Mouse (Mus musculus) heart, adult 11 months (tissue): Measurements from ENCODE around the gene Myo3a.
A peak's percentile ranks its signal among the peaks of the same experiment; 100 is the strongest.
"Not testable (repeated sequence)": the region's sequence is repeated elsewhere in the genome, so short reads cannot be mapped to it uniquely, and the experiment has no call there.

ENCODE experiments used
- DNase-seq: peaks from one replicate; pipeline ENCODE4 v3.0.0; 2022

Myo3a gene

DNA sequence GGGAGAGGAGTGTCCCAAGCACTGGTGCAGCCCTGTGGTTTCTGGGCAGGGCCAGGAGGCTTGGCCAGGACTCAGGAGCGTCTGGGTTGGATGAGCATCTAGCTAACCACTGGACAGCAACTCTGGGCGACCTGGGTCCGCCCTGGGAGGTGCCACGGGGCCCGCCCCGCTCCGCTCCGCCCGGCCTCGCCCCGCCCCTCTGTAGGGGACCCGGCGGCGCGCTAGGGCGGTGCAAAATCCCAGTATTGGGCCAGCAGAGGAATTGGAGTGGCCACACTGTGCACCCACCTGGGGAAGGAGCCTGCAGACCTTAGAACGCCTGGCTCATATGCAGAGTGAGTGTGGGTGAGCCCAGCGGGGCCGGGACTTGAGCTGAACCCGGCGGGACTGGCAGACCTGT, at the start of gene Myo3a:
Gene Myo3a (plus strand): TSS at position 196 of the 400 bp plus-strand sequence.
- DNase-seq, result no peak

GRCm38 (mm10) chr2:22250462-22250861, 23.2 kb downstream of the Myo3a start:
- DNase-seq, result no peak

GRCm38 (mm10) chr2:22251045-22251444, 23.7 kb downstream of the Myo3a start:
- DNase-seq, result no peak

- peak; percentile 65 for DNase-seq
Observed at GRCm38 (mm10) chr2:22255600-22255999, 28.3 kb downstream of the Myo3a start.

DNA sequence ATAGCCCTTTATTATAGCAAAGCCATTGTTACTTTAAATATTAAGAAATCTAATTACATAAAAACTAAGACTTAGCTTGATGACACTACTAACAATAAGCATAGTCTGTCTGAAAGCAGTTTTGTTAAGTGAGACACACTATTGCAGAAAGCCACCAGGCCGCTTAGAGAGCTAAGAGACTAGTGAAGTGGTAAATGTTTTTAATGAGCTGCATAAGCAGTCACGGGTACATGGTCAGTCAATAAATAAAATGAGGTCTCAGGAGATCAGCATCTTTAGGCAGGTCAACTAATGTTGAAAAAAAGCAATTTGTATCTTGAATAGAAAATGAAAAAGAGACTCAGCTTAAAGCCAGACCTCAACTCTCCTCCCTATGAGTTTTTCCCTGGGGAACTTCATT, 44.3 kb downstream of the Myo3a start:
- no peak for DNase-seq

- no peak for DNase-seq
Observed at GRCm38 (mm10) chr2:22285366-22285765, 58.1 kb downstream of the Myo3a start.

DNA sequence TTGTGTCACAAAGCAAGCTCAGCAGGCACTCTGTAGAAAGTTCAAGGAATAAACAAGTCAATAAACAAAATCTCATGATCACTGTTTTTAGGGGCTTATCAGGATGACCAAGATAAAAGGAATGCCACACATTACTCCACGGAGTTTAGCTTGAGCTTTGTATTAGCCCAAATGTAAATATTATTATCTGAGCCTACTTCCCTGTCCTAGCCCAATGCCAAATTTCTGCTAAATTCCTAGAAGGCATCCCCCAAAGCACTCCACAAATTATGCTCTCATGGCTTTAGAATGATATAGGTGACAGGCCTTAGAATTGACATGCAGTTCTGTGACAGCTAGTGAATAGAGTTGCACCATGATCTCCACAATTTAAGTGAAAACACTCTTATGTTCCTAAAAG, 58.5 kb downstream of the Myo3a start:
- no peak for DNase-seq

DNA sequence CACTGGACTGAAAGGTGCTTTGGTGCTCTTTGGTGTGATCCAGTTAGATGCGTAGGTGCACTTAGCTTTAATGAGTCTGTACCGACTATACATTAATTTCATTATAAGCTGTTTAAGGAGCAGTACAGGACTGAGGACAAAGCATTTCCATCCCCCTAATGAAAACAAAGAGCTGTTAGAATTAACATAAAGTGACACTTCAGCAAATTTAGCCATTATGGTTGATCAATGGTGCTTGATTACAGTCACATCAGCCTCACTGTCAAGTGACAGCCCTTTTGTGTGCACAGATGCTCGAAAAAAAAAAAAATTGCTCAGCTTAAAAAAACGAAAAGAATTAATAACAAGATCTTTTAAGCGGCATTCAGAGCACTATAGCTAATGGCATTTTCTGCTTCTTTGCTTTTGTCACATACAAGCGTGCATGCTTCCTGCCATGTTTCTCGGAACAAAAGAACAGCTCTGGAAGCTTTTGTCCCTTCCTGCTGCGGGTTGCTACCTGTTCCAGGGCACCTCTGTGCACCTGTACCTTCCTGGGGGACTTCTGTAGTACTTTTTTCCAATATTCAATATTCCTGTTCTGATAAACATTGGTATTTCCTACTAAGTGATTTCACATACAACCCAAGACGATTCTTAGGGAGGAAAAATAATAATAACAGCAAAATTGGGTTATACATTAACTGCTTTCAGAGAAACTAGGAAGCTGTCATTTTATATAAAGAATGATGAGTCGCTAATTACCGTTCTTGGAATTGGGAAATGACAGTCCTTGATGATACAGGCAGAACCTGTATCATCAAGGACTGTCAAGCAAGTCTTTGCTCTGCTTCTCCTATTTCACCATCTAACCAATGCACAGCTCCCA, 66.5 kb downstream of the Myo3a start:
- DNase-seq, result no peak

- no peak for DNase-seq
Observed at GRCm38 (mm10) chr2:22294447-22294738, 67.1 kb downstream of the Myo3a start.

DNA sequence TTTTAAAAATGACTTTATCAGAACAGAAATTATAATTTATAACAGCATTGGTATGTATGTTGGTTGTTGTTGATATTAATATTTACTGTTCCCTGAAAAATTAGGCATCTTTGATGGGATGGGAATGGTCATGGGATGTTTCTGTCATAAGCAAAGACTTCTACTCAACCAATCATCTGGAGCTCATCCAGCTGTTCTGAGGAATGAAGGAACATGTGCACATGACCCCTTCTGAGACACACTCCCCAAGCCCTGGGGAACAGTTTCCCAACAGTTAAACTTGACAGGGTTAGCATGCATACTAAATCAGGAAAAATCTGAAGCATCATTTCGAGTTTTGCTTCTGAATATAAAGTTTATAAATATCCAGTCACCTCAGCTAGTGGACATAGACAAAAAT, 70.6 kb downstream of the Myo3a start:
- DNase-seq, result no peak

DNA sequence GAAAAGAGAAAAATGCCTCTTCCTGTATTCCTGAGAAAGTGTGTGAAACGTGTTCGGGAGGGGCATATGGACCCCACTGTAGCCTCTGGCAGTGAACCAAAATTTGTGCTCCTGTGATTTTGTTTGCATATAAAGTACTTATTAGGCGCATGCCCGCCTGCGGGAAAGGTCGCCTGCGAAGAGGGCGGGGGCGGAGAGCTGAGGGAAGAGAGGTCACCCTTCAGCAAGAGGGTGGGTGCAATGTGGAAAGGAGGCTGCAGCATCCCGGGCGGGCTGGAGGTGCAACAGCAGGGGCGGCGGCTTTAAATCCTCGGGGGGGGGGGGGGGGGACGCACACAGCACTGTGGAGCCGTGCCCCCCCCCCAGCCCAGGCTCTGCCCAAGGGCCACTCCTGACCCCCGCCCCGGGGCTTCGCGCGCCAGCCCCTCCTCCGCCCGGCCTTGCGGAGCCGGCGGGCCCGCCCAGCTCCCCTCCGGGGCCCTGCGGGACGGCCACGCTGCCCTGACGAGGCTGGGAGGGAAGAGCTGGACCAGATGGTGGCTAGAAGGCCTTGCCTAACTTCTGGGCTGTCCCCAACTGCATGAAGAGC, 111.1 kb downstream of the Myo3a start:
- DNase-seq, result peak; percentile 90

- DNase-seq, result not testable (repeated sequence)
Observed at GRCm38 (mm10) chr2:22410511-22410910, 183.2 kb downstream of the Myo3a start.

DNA sequence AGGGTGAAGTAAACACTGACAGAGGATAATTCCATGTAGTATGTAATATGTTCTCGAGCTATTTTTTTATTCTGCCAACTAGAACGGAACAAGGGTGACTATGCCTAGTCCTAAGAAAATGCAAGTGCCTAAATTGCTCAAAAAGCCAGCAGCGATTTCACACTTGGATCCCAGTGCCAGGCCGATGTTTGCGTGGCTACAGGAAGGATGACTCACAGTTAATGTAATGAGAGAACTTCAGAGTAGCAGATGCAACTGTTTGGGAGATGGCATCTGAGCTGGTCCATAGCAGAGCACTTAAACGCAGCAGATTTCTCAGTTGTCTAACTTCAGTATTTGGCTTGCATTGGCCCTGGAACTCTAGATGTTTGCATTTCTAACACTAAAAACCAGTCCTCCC, 321.1 kb downstream of the Myo3a start:
- no peak for DNase-seq

DNA sequence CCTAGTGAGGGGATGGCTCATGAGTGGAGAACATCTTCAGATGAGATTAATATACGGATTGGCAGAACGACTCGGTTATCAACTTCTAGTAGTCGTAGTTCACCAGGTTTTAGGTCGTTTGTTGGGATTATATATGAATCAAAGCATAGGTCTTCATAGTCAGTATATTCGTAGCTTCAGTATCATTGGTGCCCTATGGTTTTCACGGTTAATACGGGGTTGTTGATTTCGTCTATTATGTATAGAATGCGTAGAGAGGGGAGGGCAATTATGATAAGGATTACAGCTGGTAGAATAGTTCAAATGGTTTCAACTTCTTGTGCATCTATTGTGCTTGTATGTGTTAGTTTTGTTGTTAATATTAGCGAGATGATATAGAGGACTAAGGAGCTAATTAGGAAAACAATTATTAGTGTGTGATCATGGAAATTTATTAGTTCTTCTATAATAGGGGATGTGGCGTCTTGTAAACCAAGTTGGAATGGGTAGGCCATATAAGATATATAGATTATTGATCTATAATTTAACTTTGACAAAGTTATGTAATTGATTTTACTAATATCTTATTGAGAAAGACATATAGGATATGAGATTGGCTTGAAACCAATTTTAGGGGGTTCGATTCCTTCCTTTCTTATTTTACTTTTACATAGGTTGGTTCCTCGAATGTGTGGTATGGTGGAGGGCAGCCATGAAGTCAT, 360.3 kb downstream of the Myo3a start:
- DNase-seq, result not testable (repeated sequence)

DNA sequence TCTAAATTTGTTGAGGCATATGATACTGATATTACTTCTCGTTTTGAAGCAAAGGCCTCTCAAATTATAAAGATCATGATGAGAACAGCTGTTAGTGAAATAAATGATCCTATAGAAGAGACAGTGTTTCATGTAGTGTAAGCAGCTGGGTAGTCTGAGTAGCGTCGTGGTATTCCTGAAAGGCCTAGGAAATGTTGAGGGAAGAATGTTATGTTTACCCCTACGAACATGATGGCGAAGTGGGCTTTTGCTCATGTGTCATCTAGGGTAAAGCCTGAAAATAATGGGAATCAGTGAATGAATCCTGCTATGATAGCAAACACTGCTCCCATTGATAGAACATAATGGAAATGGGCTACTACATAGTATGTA, 360.9 kb downstream of the Myo3a start:
- DNase-seq, result not testable (repeated sequence)

- not testable (repeated sequence) for DNase-seq
Observed at GRCm38 (mm10) chr2:22588673-22589381, 361.5 kb downstream of the Myo3a start.

- DNase-seq, result not testable (repeated sequence)
Observed at GRCm38 (mm10) chr2:22589382-22590205, 362.3 kb downstream of the Myo3a start.

- no peak for DNase-seq
Observed at GRCm38 (mm10) chr2:22590206-22590490, 362.8 kb downstream of the Myo3a start.

DNA sequence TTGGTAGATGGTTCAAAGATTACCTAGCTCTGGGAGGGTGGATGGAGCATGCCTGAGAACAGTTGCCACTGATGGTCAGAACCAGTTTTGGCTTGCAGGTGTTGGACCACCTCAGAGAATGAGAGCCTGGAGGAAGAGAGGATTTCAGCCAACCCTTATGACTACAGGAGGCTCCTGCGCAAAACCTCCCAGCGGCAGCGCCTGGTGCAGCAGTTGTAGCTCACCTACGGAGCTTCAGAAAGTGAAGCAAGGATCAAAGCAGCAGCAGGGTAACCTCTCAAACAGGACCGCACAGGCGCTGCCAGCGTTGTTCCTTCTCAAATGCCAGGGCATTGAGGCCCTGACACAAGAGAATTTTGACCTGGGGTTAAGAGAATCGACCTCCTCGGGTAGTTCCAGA, 390.6 kb downstream of the Myo3a start:
- no peak for DNase-seq

DNA sequence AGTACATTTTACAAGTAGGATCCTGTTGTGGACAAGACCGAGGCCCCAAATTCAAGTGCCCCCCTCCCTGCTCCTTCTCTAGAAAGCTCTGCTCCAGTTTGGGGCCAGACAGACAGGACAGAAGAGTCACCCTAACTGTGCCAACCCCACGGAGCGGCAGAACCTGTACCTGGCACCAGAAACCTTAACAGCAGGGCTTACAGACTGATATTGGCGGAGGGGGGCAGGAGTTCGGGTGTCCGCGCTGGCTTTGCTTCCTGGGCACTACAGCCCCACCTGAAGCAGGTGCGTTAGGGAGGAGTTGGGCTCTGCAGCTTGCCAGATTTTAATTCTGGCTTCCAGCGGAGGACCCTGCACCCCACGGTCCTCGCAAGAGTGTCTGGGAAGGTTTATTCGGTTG, 392.1 kb downstream of the Myo3a start:
- DNase-seq, result no peak

DNA sequence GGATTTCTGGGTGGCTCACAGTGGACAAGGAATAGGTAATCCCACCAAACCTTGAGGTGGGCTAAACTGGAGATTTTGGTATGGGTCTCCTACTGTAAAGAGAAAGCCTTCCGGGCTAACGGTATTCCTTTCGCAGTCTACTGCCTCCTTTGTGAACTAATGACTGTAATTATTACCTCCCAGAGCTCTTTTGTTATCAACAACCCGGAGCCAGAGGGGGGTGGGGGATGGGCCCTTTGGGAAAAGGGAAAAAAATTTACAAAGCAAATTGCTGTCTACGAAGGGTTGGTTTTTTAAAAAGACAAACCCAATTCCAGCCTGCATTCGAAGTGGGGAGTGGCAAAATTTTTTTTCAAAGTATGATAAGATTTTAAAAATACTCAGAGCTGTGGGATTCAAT, 392.7 kb downstream of the Myo3a start:
- no peak for DNase-seq

DNA sequence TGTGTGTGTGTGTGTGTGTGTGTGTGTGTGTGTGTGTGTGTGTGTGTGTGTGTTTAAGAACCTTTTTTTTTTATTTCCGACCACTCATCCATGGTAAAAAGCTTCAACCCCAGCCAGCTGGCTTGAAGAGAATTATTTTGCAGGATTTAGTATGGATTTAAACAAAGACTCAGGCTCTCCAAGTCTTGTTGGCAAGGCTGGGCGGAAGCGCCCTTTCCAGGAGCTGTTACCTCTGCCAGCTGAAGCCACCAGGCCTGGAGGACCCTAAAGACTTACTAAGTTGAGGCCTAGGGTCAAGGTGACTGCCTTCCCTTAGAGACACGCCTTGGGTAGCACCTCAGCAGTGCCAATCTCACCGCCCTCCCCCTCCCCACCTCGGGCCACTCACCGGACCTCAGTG, 393.2 kb downstream of the Myo3a start:
- DNase-seq, result no peak
